ENCODE assay signal across 10 mouse cellular contexts in the genomic region with DNA sequence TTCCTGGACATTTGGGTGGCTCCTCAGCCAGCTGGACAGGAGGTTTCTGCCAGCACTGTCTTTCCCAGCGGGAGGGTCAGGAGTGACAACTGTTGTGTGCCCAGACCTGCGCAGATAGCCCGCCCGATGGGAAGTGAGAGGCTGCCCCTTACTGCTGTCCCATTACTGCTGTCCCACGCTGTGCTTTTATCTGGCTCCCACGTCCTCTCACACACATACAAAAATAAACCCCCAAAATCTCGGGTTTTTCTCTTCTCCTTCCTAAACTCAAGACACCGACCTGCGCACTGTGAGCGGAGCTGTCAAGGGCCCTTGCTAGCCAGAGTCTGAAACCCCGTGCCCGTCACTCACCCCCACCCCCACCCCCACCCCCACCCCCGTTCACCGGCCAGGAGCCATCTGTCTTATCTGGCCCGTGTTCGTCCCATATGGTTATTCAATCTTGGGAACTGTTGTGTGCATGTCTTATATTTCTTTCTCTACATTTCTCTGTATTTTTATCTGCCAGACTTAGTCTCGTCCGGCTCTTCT.
DNase-seq lines count a peak whose midpoint lies in the region; ATAC-seq and TF ChIP-seq lines count a peak whose summit lies in the region.
"Had no signal": no experiment of that assay in that cellular context is flagged by ENCODE, and none has a peak within 500 bp of the region (broad histone marks: within the 10 kb centered on the region; RNA-seq: fewer than 3 reads in every experiment).

No protein-coding gene starts in this region.

- no peak overlapping the region for H3K4me3 ChIP-seq in hindbrain, embryonic 16.5 days (ENCODE audit: low read length)
- no peak overlapping the region for H3K4me3 ChIP-seq in hindbrain, embryonic 14.5 days (replicated peaks; ENCODE audit: low read length)
- H3K4me3 ChIP-seq in E14TG2a.4 (replicated peaks; ENCODE audit: low read length): peak overlapping the region; percentile 69
- H3K4me3 ChIP-seq in heart, postnatal 0 days (ENCODE audit: low read depth, low read length): peak overlapping the region; percentile 12; the same call in 1 of the 2 replicates

- no peak for TF ChIP-seq CTCF in E14TG2a.4 (conservative IDR thresholded peaks at IDR 0.05; ENCODE audit: low read length)
- no peak for TF ChIP-seq CTCF in heart, postnatal 0 days (IDR thresholded peaks at IDR 0.05; ENCODE audit: low read depth)

- H3K4me1 ChIP-seq in hindbrain, embryonic 16.5 days (ENCODE audit: control insufficient read depth, insufficient read depth, low read depth, low read length): peaks cover 5% of the 10 kb centered on the region
- peaks cover 3% of the 10 kb centered on the region; the same call in 1 of the 2 replicates for H3K4me1 ChIP-seq in hindbrain, embryonic 14.5 days (replicated peaks; ENCODE audit: control insufficient read depth, insufficient read depth, low read length)
- H3K4me1 ChIP-seq in E14TG2a.4 (replicated peaks; ENCODE audit: low read depth, low read length): peaks cover 36% of the 10 kb centered on the region
- no peaks in the 10 kb centered on the region for H3K4me1 ChIP-seq in heart, postnatal 0 days (ENCODE audit: control insufficient read depth, insufficient read depth)

- no peaks in the 10 kb centered on the region for H3K27me3 ChIP-seq in hindbrain, embryonic 16.5 days (replicated peaks; ENCODE audit: control insufficient read depth, insufficient read depth, low read length)
- no peaks in the 10 kb centered on the region for H3K27me3 ChIP-seq in hindbrain, embryonic 14.5 days (ENCODE audit: control insufficient read depth, insufficient read depth, low read length)
- H3K27me3 ChIP-seq in E14TG2a.4 (ENCODE audit: insufficient read depth, low read length): peaks cover 16% of the 10 kb centered on the region
- H3K27me3 ChIP-seq in heart, postnatal 0 days (ENCODE audit: control insufficient read depth, insufficient read depth, low read length): no peaks in the 10 kb centered on the region

- TF ChIP-seq EP300 in heart, postnatal 0 days (IDR thresholded peaks at IDR 0.05; ENCODE audit: low read depth): no peak

- DNase-seq in hindbrain, embryonic 14.5 days (ENCODE audit: low spot score): no peak
- peak; percentile 98 for DNase-seq in cerebellum, adult 11 months
- no peak for DNase-seq in heart, postnatal 0 days (ENCODE audit: low spot score)
- DNase-seq in adrenal gland, postnatal 10 days: no peak
- no peak for DNase-seq in natural killer cell, adult 2 months (ENCODE audit: low spot score in 2 of 2)
- no peak for DNase-seq in urinary bladder, postnatal 25 days (ENCODE audit: low spot score)
- DNase-seq: gastrocnemius, postnatal 14 days had no signal

- H3K9me3 ChIP-seq in hindbrain, embryonic 16.5 days (ENCODE audit: control insufficient read depth, low read length): no peaks in the 10 kb centered on the region
- H3K9me3 ChIP-seq in hindbrain, embryonic 14.5 days (ENCODE audit: control insufficient read depth, low read length): no peaks in the 10 kb centered on the region
- peaks cover 2% of the 10 kb centered on the region for H3K9me3 ChIP-seq in E14TG2a.4 (ENCODE audit: low read length)
- H3K9me3 ChIP-seq in heart, postnatal 0 days (replicated peaks; ENCODE audit: control insufficient read depth, low read length): no peaks in the 10 kb centered on the region

- H3K9ac ChIP-seq in hindbrain, embryonic 16.5 days (ENCODE audit: low read depth, low read length): no peak overlapping the region
- no peak overlapping the region for H3K9ac ChIP-seq in hindbrain, embryonic 14.5 days
- H3K9ac ChIP-seq in heart, postnatal 0 days (replicated peaks; ENCODE audit: low read depth, low read length): no peak overlapping the region

- no peak overlapping the region for H3K27ac ChIP-seq in hindbrain, embryonic 16.5 days (ENCODE audit: low read depth, low read length)
- no peak overlapping the region for H3K27ac ChIP-seq in hindbrain, embryonic 14.5 days
- H3K27ac ChIP-seq in heart, postnatal 0 days (ENCODE audit: low read depth): no peak overlapping the region

- 47% methylated on average over 18 of the region's 18 CpGs for WGBS in hindbrain, embryonic 16.5 days
- 56% methylated on average over 18 of the region's 18 CpGs for WGBS in hindbrain, embryonic 14.5 days
- WGBS in heart, postnatal 0 days: 42% methylated on average over 18 of the region's 18 CpGs

- peak overlapping the region; percentile 40 for H3K4me2 ChIP-seq in hindbrain, embryonic 16.5 days (ENCODE audit: low read length)
- no peak overlapping the region for H3K4me2 ChIP-seq in hindbrain, embryonic 14.5 days (replicated peaks)
- H3K4me2 ChIP-seq in heart, postnatal 0 days (ENCODE audit: low read depth, low read length): peak overlapping the region; percentile 57
- H3K4me2 ChIP-seq: midbrain, embryonic 11.5 days had no signal

- H3K36me3 ChIP-seq in hindbrain, embryonic 16.5 days (ENCODE audit: control insufficient read depth, insufficient read depth, low read length): no peaks in the 10 kb centered on the region
- H3K36me3 ChIP-seq in hindbrain, embryonic 14.5 days (replicated peaks; ENCODE audit: control insufficient read depth, insufficient read depth): no peaks in the 10 kb centered on the region
- H3K36me3 ChIP-seq in E14TG2a.4 (ENCODE audit: insufficient read depth, low read length): no peaks in the 10 kb centered on the region
- H3K36me3 ChIP-seq in heart, postnatal 0 days (replicated peaks; ENCODE audit: control insufficient read depth, insufficient read depth, low read length): no peaks in the 10 kb centered on the region

- peak; percentile 44; the same call in 1 of the 2 replicates for ATAC-seq in hindbrain, embryonic 16.5 days
- ATAC-seq in hindbrain, embryonic 14.5 days (ENCODE audit: low FRiP score): no peak
- no peak for ATAC-seq in heart, postnatal 0 days (ENCODE audit: insufficient read depth, low read depth)

Comparison
In these comparisons a context has a peak if more than half of its experiments do, and no peak if none do; other contexts are left out.
1. H3K4me3 ChIP-seq: peak in E14TG2a.4 (single experiment) and heart, postnatal 0 days (single experiment); none in hindbrain, embryonic 16.5 days (single experiment) and hindbrain, embryonic 14.5 days (single experiment).